Mouse (Mus musculus): ENCODE measurements around the gene Nmrk1. TPM values are rescaled to one million over a fixed set of nuclear protein-coding genes. Genes with fewer than 3 reads are reported as not detected.
"Not testable (repeated sequence)": the region's sequence is repeated elsewhere in the genome, so short reads cannot be mapped to it uniquely, and the experiment has no call there.

Nmrk1 gene
- polyA plus RNA-seq (2015; fragmentation: Nextera tagmentation; extraction: Ambion mirVana) = 5.6 and 6.1 TPM in 2 replicates

GRCm38 (mm10) chr19:18631644-18632219, at the start of gene Nmrk1, which contains the start of gene Ostf1:
Nmrk1 (plus strand) TSS chr19:18631950.
Ostf1 (minus strand) TSS chr19:18631823.
- H3K9me3 ChIP-seq (replicated peaks; ENCODE audit: control insufficient read depth, low read length) = no peaks in the 10 kb centered on the region
- peak within 1 kb of the TSS; percentile 87 for H3K9ac ChIP-seq (ENCODE audit: low read depth, low read length)
- H3K4me3 ChIP-seq (ENCODE audit: low read depth, low read length) = peak within 1 kb of the TSS; percentile 90
- peak within 1 kb of the TSS; percentile 92 for H3K27ac ChIP-seq (ENCODE audit: low read length)
- H3K4me1 ChIP-seq (ENCODE audit: control insufficient read depth, low read depth, low read length) = peaks cover 10% of the 10 kb centered on the region
- no peaks in the 10 kb centered on the region for H3K27me3 ChIP-seq (ENCODE audit: control insufficient read depth, insufficient read depth, low read depth, low read length)
- H3K36me3 ChIP-seq (ENCODE audit: control insufficient read depth, insufficient read depth) = no peaks in the 10 kb centered on the region
- ATAC-seq (ENCODE audit: low read depth) = peak; percentile 98
- peak within 1 kb of the TSS; percentile 78 for H3K4me2 ChIP-seq (ENCODE audit: low read depth, low read length)
- under 1% methylated on average over 51 of the region's 51 CpGs for WGBS (ENCODE audit: insufficient replicate concordance)

- Histone ChIP-seq H3K4me3 (ENCODE audit: low read depth, low read length) (no peak overlapping the region), H3K36me3 (ENCODE audit: control insufficient read depth, insufficient read depth) (peaks cover 3% of the 10 kb centered on the region), H3K9me3 (replicated peaks; ENCODE audit: control insufficient read depth, low read length) (no peaks in the 10 kb centered on the region), H3K27ac (ENCODE audit: low read length) (no peak overlapping the region), H3K4me2 (ENCODE audit: low read depth, low read length) (no peak overlapping the region), H3K27me3 (ENCODE audit: control insufficient read depth, insufficient read depth, low read depth, low read length) (no peaks in the 10 kb centered on the region), H3K4me1 (ENCODE audit: control insufficient read depth, low read depth, low read length) (no peaks in the 10 kb centered on the region; the same call in 1 of the 2 replicates), H3K9ac (ENCODE audit: low read depth, low read length) (no peak overlapping the region)
- ATAC-seq (ENCODE audit: low read depth) = no peak
- 83% methylated on average over 9 of the region's 9 CpGs for WGBS (ENCODE audit: insufficient replicate concordance)
These were observed 49.5 kb upstream of the Nmrk1 start for GRCm38 (mm10) chr19:18582226-18582625.

GRCm38 (mm10) chr19:18582887-18583286, 48.9 kb upstream of the Nmrk1 start:
- Histone ChIP-seq H3K4me3 (ENCODE audit: low read depth, low read length) (no peak overlapping the region), H3K9ac (ENCODE audit: low read depth, low read length) (no peak overlapping the region), H3K4me1 (ENCODE audit: control insufficient read depth, low read depth, low read length) (no peaks in the 10 kb centered on the region; the same call in 1 of the 2 replicates), H3K27ac (ENCODE audit: low read length) (peak overlapping the region; percentile 16; the same call in 1 of the 2 replicates), H3K36me3 (ENCODE audit: control insufficient read depth, insufficient read depth) (peaks cover 3% of the 10 kb centered on the region), H3K4me2 (ENCODE audit: low read depth, low read length) (no peak overlapping the region), H3K27me3 (ENCODE audit: control insufficient read depth, insufficient read depth, low read depth, low read length) (no peaks in the 10 kb centered on the region), H3K9me3 (replicated peaks; ENCODE audit: control insufficient read depth, low read length) (no peaks in the 10 kb centered on the region)
- 37% methylated on average over 6 of the region's 6 CpGs for WGBS (ENCODE audit: insufficient replicate concordance)
- ATAC-seq (ENCODE audit: low read depth) = no peak

GRCm38 (mm10) chr19:18583706-18584105, 48.0 kb upstream of the Nmrk1 start:
- ATAC-seq (ENCODE audit: low read depth) = no peak
- no peak overlapping the region for H3K9ac ChIP-seq (ENCODE audit: low read depth, low read length)

GRCm38 (mm10) chr19:18584621-18585020, 47.1 kb upstream of the Nmrk1 start:
- WGBS (ENCODE audit: insufficient replicate concordance) = 74% methylated on average over 7 of the region's 7 CpGs
- Histone ChIP-seq H3K9ac (ENCODE audit: low read depth, low read length) (no peak overlapping the region), H3K36me3 (ENCODE audit: control insufficient read depth, insufficient read depth) (peaks cover 7% of the 10 kb centered on the region), H3K9me3 (replicated peaks; ENCODE audit: control insufficient read depth, low read length) (no peaks in the 10 kb centered on the region), H3K4me2 (ENCODE audit: low read depth, low read length) (no peak overlapping the region), H3K4me3 (ENCODE audit: low read depth, low read length) (no peak overlapping the region), H3K27me3 (ENCODE audit: control insufficient read depth, insufficient read depth, low read depth, low read length) (no peaks in the 10 kb centered on the region), H3K27ac (ENCODE audit: low read length) (no peak overlapping the region), H3K4me1 (ENCODE audit: control insufficient read depth, low read depth, low read length) (no peaks in the 10 kb centered on the region)
- no peak for ATAC-seq (ENCODE audit: low read depth)

More at GRCm38 (mm10) chr19:18583706-18584105, 48.0 kb upstream of the Nmrk1 start:
- Histone ChIP-seq H3K4me2 (ENCODE audit: low read depth, low read length) (no peak overlapping the region), H3K4me3 (ENCODE audit: low read depth, low read length) (no peak overlapping the region), H3K4me1 (ENCODE audit: control insufficient read depth, low read depth, low read length) (no peaks in the 10 kb centered on the region; the same call in 1 of the 2 replicates), H3K36me3 (ENCODE audit: control insufficient read depth, insufficient read depth) (peaks cover 3% of the 10 kb centered on the region), H3K9me3 (replicated peaks; ENCODE audit: control insufficient read depth, low read length) (no peaks in the 10 kb centered on the region), H3K27me3 (ENCODE audit: control insufficient read depth, insufficient read depth, low read depth, low read length) (no peaks in the 10 kb centered on the region), H3K27ac (ENCODE audit: low read length) (no peak overlapping the region)
- WGBS (ENCODE audit: insufficient replicate concordance) = 76% methylated on average over 4 of the region's 4 CpGs

- Histone ChIP-seq H3K4me3 (ENCODE audit: low read depth, low read length) (no peak overlapping the region), H3K9ac (ENCODE audit: low read depth, low read length) (no peak overlapping the region), H3K4me1 (ENCODE audit: control insufficient read depth, low read depth, low read length) (no peaks in the 10 kb centered on the region), H3K27me3 (ENCODE audit: control insufficient read depth, insufficient read depth, low read depth, low read length) (no peaks in the 10 kb centered on the region), H3K36me3 (ENCODE audit: control insufficient read depth, insufficient read depth) (peaks cover 7% of the 10 kb centered on the region), H3K27ac (ENCODE audit: low read length) (no peak overlapping the region), H3K4me2 (ENCODE audit: low read depth, low read length) (no peak overlapping the region), H3K9me3 (replicated peaks; ENCODE audit: control insufficient read depth, low read length) (no peaks in the 10 kb centered on the region)
- no peak for ATAC-seq (ENCODE audit: low read depth)
- 79% methylated on average over 9 of the region's 9 CpGs for WGBS (ENCODE audit: insufficient replicate concordance)
These were observed 44.6 kb upstream of the Nmrk1 start for GRCm38 (mm10) chr19:18587118-18587517.

GRCm38 (mm10) chr19:18588243-18588642, 43.5 kb upstream of the Nmrk1 start:
- Histone ChIP-seq H3K36me3 (ENCODE audit: control insufficient read depth, insufficient read depth) (peaks cover 7% of the 10 kb centered on the region), H3K4me1 (ENCODE audit: control insufficient read depth, low read depth, low read length) (no peaks in the 10 kb centered on the region), H3K27me3 (ENCODE audit: control insufficient read depth, insufficient read depth, low read depth, low read length) (no peaks in the 10 kb centered on the region), H3K9ac (ENCODE audit: low read depth, low read length) (no peak overlapping the region), H3K9me3 (replicated peaks; ENCODE audit: control insufficient read depth, low read length) (no peaks in the 10 kb centered on the region), H3K27ac (ENCODE audit: low read length) (no peak overlapping the region), H3K4me3 (ENCODE audit: low read depth, low read length) (no peak overlapping the region), H3K4me2 (ENCODE audit: low read depth, low read length) (no peak overlapping the region)
- ATAC-seq (ENCODE audit: low read depth) = no peak
- WGBS (ENCODE audit: insufficient replicate concordance) = 79% methylated on average over 1 of the region's 1 CpGs

GRCm38 (mm10) chr19:18588801-18589200, 42.9 kb upstream of the Nmrk1 start:
- not testable (repeated sequence) for H3K4me2 ChIP-seq (ENCODE audit: low read depth, low read length); H3K4me1 ChIP-seq (ENCODE audit: control insufficient read depth, low read depth, low read length); H3K9me3 ChIP-seq (replicated peaks; ENCODE audit: control insufficient read depth, low read length); H3K27me3 ChIP-seq (ENCODE audit: control insufficient read depth, insufficient read depth, low read depth, low read length); H3K9ac ChIP-seq (ENCODE audit: low read depth, low read length); H3K4me3 ChIP-seq (ENCODE audit: low read depth, low read length); H3K27ac ChIP-seq (ENCODE audit: low read length); ATAC-seq (ENCODE audit: low read depth); H3K36me3 ChIP-seq (ENCODE audit: control insufficient read depth, insufficient read depth)
- 89% methylated on average over 10 of the region's 10 CpGs for WGBS (ENCODE audit: insufficient replicate concordance)

GRCm38 (mm10) chr19:18589276-18589675, 42.5 kb upstream of the Nmrk1 start:
- H3K4me1 ChIP-seq (ENCODE audit: control insufficient read depth, low read depth, low read length) = no peaks in the 10 kb centered on the region

More at GRCm38 (mm10) chr19:18589276-18589675, 42.5 kb upstream of the Nmrk1 start:
- 82% methylated on average over 8 of the region's 8 CpGs for WGBS (ENCODE audit: insufficient replicate concordance)
- no peak overlapping the region for H3K4me2 ChIP-seq (ENCODE audit: low read depth, low read length)
- H3K36me3 ChIP-seq (ENCODE audit: control insufficient read depth, insufficient read depth) = peaks cover 7% of the 10 kb centered on the region
- H3K27me3 ChIP-seq (ENCODE audit: control insufficient read depth, insufficient read depth, low read depth, low read length) = no peaks in the 10 kb centered on the region
- H3K4me3 ChIP-seq (ENCODE audit: low read depth, low read length) = no peak overlapping the region
- no peak for ATAC-seq (ENCODE audit: low read depth)
- H3K9me3 ChIP-seq (replicated peaks; ENCODE audit: control insufficient read depth, low read length) = no peaks in the 10 kb centered on the region
- no peak overlapping the region for H3K9ac ChIP-seq (ENCODE audit: low read depth, low read length)
- H3K27ac ChIP-seq (ENCODE audit: low read length) = no peak overlapping the region
